Mouse (Mus musculus): Measurements from ENCODE around the gene Vpreb3. TPM values are rescaled to one million over a fixed set of nuclear protein-coding genes. Genes with fewer than 3 reads are reported as not detected.
A peak's percentile ranks its signal among the peaks of the same experiment; 100 is the strongest.

Gene Vpreb3
- total and polyA plus RNA-seq, 3 experiments = 35.6 to 135 (median 90.1) TPM

- Histone ChIP-seq H3K36me3 (replicated peaks in 1 of 2; ENCODE audit: control insufficient read depth in 1 of 2, insufficient read depth in 1 of 2, low read length in 1 of 2) (peaks cover 24 to 54% of the 10 kb centered on the region in 2 experiments), H3K4me3 (replicated peaks in 1 of 3; ENCODE audit: low read depth in 2 of 3, low read length in 2 of 3, poor library complexity in 1 of 3) (no peak overlapping the region), H3K9me3 (replicated peaks; ENCODE audit: low read length) (no peaks in the 10 kb centered on the region), H3K27me3 (replicated peaks) (no peaks in the 10 kb centered on the region), H3K4me1 (ENCODE audit: control insufficient read depth in 1 of 2, insufficient read depth in 2 of 2) (peaks cover 3 to 40% of the 10 kb centered on the region in 2 experiments; a peak in 3 of 4 replicates), H3K79me2 (replicated peaks; ENCODE audit: control insufficient read depth, extremely low read depth, insufficient read depth, poor library complexity, severe bottlenecking) (peaks cover 34% of the 10 kb centered on the region), H3K9ac (ENCODE audit: insufficient read depth, low read depth) (no peak overlapping the region), H3K27ac (ENCODE audit: insufficient read depth, low read depth) (no peak overlapping the region), H3K4me2 (ENCODE audit: insufficient read depth, low read depth, poor library complexity, severe bottlenecking) (no peak overlapping the region)
- no peak for DNase-seq (ENCODE audit: extremely low read depth)
- dilution Hi-C loops (cut with MboI; ENCODE audit: extremely low pct_ligation_motif_present, extremely low pct_unique_long_range_greater_than_20kb, low sequenced_read_pairs) (no loop called here), in situ Hi-C loops (cut with MboI; ENCODE audit: low pct_ligation_motif_present, low pct_unique_long_range_greater_than_20kb, low sequenced_read_pairs) (no loop called here)
- no peak for TF ChIP-seq MXI1 (IDR thresholded peaks at IDR 0.05; ENCODE audit: low read depth, low read length)
- no peak for TF ChIP-seq MAZ (IDR thresholded peaks at IDR 0.05; ENCODE audit: low read depth, low read length)
- no peak for TF ChIP-seq RAD21 (IDR thresholded peaks at IDR 0.05; ENCODE audit: low read depth, low read length)
- no peak for TF ChIP-seq BHLHE40 (IDR thresholded peaks at IDR 0.05; ENCODE audit: low read depth, low read length)
- TF ChIP-seq JUN (IDR thresholded peaks at IDR 0.05; ENCODE audit: insufficient read depth, low read depth, low read length) = no peak
- no peak for TF ChIP-seq TCF12 (IDR thresholded peaks at IDR 0.05; ENCODE audit: low read depth, low read length)
- no peak for TF ChIP-seq ETS1 (conservative IDR thresholded peaks at IDR 0.05; ENCODE audit: low read depth, low read length)
- no peak for TF ChIP-seq RCOR1 (conservative IDR thresholded peaks at IDR 0.05; ENCODE audit: low read depth, low read length)
- no peak for TF ChIP-seq NRF1 (IDR thresholded peaks at IDR 0.05; ENCODE audit: low read depth, low read length)
- TF ChIP-seq E2F4 (IDR thresholded peaks at IDR 0.05; ENCODE audit: insufficient replicate concordance, low read depth, low read length) = no peak
- TF ChIP-seq CHD2 (IDR thresholded peaks at IDR 0.05; ENCODE audit: low read length) = no peak
- no peak for TF ChIP-seq EP300 (IDR thresholded peaks at IDR 0.05; ENCODE audit: low read length)
- no peak for TF ChIP-seq ELF1 (IDR thresholded peaks at IDR 0.05; ENCODE audit: low read depth, low read length)
- no peak for TF ChIP-seq USF1 (IDR thresholded peaks at IDR 0.05; ENCODE audit: low read depth, low read length)
- no peak for TF ChIP-seq ZC3H11A (IDR thresholded peaks at IDR 0.05; ENCODE audit: low read depth, low read length)
- TF ChIP-seq CTCF (conservative IDR thresholded peaks at IDR 0.05 in 1 of 2, IDR thresholded peaks at IDR 0.05 in 1 of 2; ENCODE audit: low read depth in 2 of 2, low read length in 2 of 2) = no peak
Measured at GRCm38 (mm10) chr10:75919026-75919425, 23.8 kb upstream of the Vpreb3 start.

DNA sequence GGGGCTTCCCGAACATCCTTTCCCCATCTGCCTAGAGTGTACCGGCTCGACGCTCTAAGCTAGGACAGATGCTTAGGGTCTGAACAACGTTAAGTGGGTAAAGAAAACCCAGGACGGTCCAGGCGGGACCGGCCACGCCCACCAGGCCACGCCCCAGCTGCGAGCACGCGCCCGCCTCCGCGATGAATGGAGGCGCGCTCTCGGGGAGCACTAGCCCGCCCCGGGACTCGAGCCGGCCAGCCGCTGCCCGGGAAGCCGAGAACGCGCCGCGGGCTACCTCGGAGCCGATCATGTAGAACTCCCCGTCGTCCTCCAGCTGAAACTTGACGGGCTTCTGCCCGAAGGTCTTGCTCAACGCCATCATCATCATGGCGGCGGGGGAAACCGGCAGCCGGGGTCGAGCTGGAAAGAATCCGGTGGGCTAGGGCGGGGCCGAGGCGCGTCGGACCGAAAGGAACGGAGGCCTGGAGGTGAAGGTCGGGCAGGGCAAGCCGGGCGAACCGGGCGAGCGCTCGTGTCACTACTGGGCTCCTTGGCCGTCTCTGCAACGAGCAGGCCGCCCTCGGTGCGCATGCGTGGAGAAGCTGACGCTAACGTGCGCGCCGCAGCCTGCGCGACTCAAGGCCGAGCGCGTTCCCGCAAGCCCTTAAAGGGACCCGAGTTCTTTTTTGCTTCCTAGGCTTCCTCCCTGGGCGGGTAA is 21.7 kb upstream of the Vpreb3 start, which contains the start of gene Smarcb1:
Gene Smarcb1, minus strand, starts transcription at position 592 of the 700 bp plus-strand sequence.
- dilution Hi-C loops (cut with MboI; ENCODE audit: extremely low pct_ligation_motif_present, extremely low pct_unique_long_range_greater_than_20kb, low sequenced_read_pairs) = no loop called here
- peak within 1 kb of the TSS; percentile 83 for H3K4me2 ChIP-seq (ENCODE audit: insufficient read depth, low read depth, poor library complexity, severe bottlenecking)
- TF ChIP-seq BHLHE40 (IDR thresholded peaks at IDR 0.05; ENCODE audit: low read depth, low read length) = 0 out of 2 replicates have a peak, but pooled peaks have one; percentile 14
- TF ChIP-seq SMC3 (IDR thresholded peaks at IDR 0.05; ENCODE audit: low read depth, low read length) = no peak; the same call in 1 of the 2 replicates
- TF ChIP-seq ETS1 (conservative IDR thresholded peaks at IDR 0.05; ENCODE audit: low read depth, low read length) = no peak
- TF ChIP-seq ELF1 (IDR thresholded peaks at IDR 0.05; ENCODE audit: low read depth, low read length) = no peak
- peak; percentile 98 for TF ChIP-seq NRF1 (IDR thresholded peaks at IDR 0.05; ENCODE audit: low read depth, low read length)
- TF ChIP-seq POLR2A (IDR thresholded peaks at IDR 0.05; ENCODE audit: low read depth, low read length) = peak; percentile 85
- 0 out of 2 replicates have a peak, but pooled peaks have one; percentile 45 for TF ChIP-seq MYC (IDR thresholded peaks at IDR 0.05; ENCODE audit: low read depth, low read length)
- TF ChIP-seq ZKSCAN1 (IDR thresholded peaks at IDR 0.05; ENCODE audit: borderline replicate concordance, low read depth, low read length) = no peak
- TF ChIP-seq JUND (conservative IDR thresholded peaks at IDR 0.05; ENCODE audit: low read depth, low read length) = no peak
- peak; percentile 72 for TF ChIP-seq HCFC1 (IDR thresholded peaks at IDR 0.05; ENCODE audit: low read depth, low read length)
- no peak for TF ChIP-seq RCOR1 (conservative IDR thresholded peaks at IDR 0.05; ENCODE audit: low read depth, low read length)
- TF ChIP-seq MEF2A (IDR thresholded peaks at IDR 0.05; ENCODE audit: borderline replicate concordance, low read depth, low read length) = no peak
- no peak for TF ChIP-seq KAT2A (IDR thresholded peaks at IDR 0.05; ENCODE audit: insufficient replicate concordance, low read length)
- no peak for TF ChIP-seq MAZ (IDR thresholded peaks at IDR 0.05; ENCODE audit: low read depth, low read length)
- TF ChIP-seq USF2 (conservative IDR thresholded peaks at IDR 0.05; ENCODE audit: low read depth, low read length) = no peak
- no peak for TF ChIP-seq E2F4 (IDR thresholded peaks at IDR 0.05; ENCODE audit: insufficient replicate concordance, low read depth, low read length)
- peak; percentile 62; the same call in 1 of the 2 replicates for TF ChIP-seq POLR2AphosphoS2 (IDR thresholded peaks at IDR 0.05; ENCODE audit: low read depth, low read length)
- no peak for TF ChIP-seq MAFK (IDR thresholded peaks at IDR 0.05; ENCODE audit: insufficient replicate concordance, low read length)
- no peak for TF ChIP-seq CHD2 (IDR thresholded peaks at IDR 0.05; ENCODE audit: low read length)
- TF ChIP-seq EP300 (IDR thresholded peaks at IDR 0.05; ENCODE audit: low read length) = no peak
- TF ChIP-seq SIN3A (IDR thresholded peaks at IDR 0.05; ENCODE audit: low read length) = peak; percentile 66
- TF ChIP-seq ZC3H11A (IDR thresholded peaks at IDR 0.05; ENCODE audit: low read depth, low read length) = no peak
- TF ChIP-seq MXI1 (IDR thresholded peaks at IDR 0.05; ENCODE audit: low read depth, low read length) = peak; percentile 83
- no peak for TF ChIP-seq GABPA (IDR thresholded peaks at IDR 0.05; ENCODE audit: insufficient replicate concordance, low read depth, low read length)

More for the DNA sequence above, 21.7 kb upstream of the Vpreb3 start, which contains the start of gene Smarcb1:
- Histone ChIP-seq H3K9me3 (replicated peaks; ENCODE audit: low read length) (no peaks in the 10 kb centered on the region), H3K27ac (ENCODE audit: insufficient read depth, low read depth) (peak within 1 kb of the TSS; percentile 87), H3K27me3 (replicated peaks) (no peaks in the 10 kb centered on the region), H3K9ac (ENCODE audit: insufficient read depth, low read depth) (peak within 1 kb of the TSS; percentile 97), H3K4me3 (replicated peaks in 1 of 3; ENCODE audit: low read depth in 2 of 3, low read length in 2 of 3, poor library complexity in 1 of 3) (peak within 1 kb of the TSS; percentile 65 to 92 (median 82)), H3K79me2 (replicated peaks; ENCODE audit: control insufficient read depth, extremely low read depth, insufficient read depth, poor library complexity, severe bottlenecking) (peaks cover 34% of the 10 kb centered on the region), H3K4me1 (ENCODE audit: control insufficient read depth in 1 of 2, insufficient read depth in 2 of 2) (peaks cover 3 to 40% of the 10 kb centered on the region in 2 experiments; a peak in 3 of 4 replicates), H3K36me3 (replicated peaks in 1 of 2; ENCODE audit: control insufficient read depth in 1 of 2, insufficient read depth in 1 of 2, low read length in 1 of 2) (peaks cover 6 to 42% of the 10 kb centered on the region in 2 experiments)
- peak; percentile 91 for DNase-seq (ENCODE audit: extremely low read depth)
- in situ Hi-C loops (cut with MboI; ENCODE audit: low pct_ligation_motif_present, low pct_unique_long_range_greater_than_20kb, low sequenced_read_pairs) = no loop called here

All from CH12.LX (cell line).